Mouse (Mus musculus): ENCODE measurements around the gene Tbxa2r.

- TF ChIP-seq TCF12 (IDR thresholded peaks at IDR 0.05; ENCODE audit: insufficient read depth, poor library complexity, severe bottlenecking) (no peak), USF1 (IDR thresholded peaks at IDR 0.05; ENCODE audit: low read depth) (no peak), MAX (IDR thresholded peaks at IDR 0.05; ENCODE audit: low read depth) (no peak)
Measured at GRCm38 (mm10) chr10:81313581-81313980, 14.9 kb upstream of the Tbxa2r start.
